Comparison of ENCODE assay signal across 16 mouse cellular contexts in the genomic region with DNA sequence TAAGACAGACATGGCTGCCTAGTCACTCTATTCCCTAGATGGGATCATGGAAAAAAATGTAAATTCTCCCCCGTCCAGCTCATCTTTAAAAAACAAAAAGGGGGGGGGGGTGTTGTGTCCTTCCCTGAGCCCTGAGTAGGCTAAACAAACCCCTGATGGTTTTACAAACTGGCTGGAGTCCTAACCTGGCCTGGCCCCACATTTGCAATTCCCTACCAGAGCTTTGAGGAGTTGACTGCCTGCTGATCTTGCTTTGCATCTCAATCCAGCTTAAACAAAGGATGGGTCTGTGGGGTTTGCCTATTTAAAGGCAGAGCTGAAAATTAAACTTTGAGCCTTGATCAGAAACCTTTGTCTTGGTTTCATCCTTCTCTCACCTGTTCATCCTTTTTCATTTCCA.
DNase-seq lines count a peak whose midpoint lies in the region.
"Had no signal": no experiment of that assay in that cellular context is flagged by ENCODE, and none has a peak within 500 bp of the region (broad histone marks: within the 10 kb centered on the region; RNA-seq: fewer than 3 reads in every experiment).

No protein-coding gene starts in this region.

- DNase-seq in ES-CJ7 (ENCODE audit: low read depth, low spot score): peak; percentile 71
- peak; percentile 86 for DNase-seq in R1 (ENCODE audit: low read depth, low spot score)
- DNase-seq in ZHBTc4 (ENCODE audit: low read depth, low spot score): peak; percentile 67
- no peak for DNase-seq in thymus, postnatal 36 days
- DNase-seq in liver: no peak
- no peak for DNase-seq in lung, postnatal 10 days
- DNase-seq: adrenal gland, adult 2 months; adrenal gland, postnatal 10 days; adrenal gland, postnatal 25 days; B cell, adult 2 months; cerebellum, adult 11-12 months; cerebellum, adult 2 months; cerebellum, adult 9-10 months; cerebellum, postnatal 10 days; cerebellum, postnatal 25 days; forebrain, postnatal 0 days had no signal

Comparison
In these comparisons a context has a peak if more than half of its experiments do, and no peak if none do; other contexts are left out.
1. DNase-seq: peak in ES-CJ7 (single experiment), R1 (single experiment) and ZHBTc4 (single experiment); none in thymus, postnatal 36 days (0 of 2), liver (single experiment) and lung, postnatal 10 days (single experiment).